Mouse (Mus musculus) cortical plate, adult 2 months (tissue): Measurements from ENCODE around the gene Arhgap4. TPM values are rescaled to one million over a fixed set of nuclear protein-coding genes. Genes with fewer than 3 reads are reported as not detected.

ENCODE experiments used
- H3K27ac ChIP-seq: fragments of 200-500 bp; 2 replicates; pipeline ENCODE4 v1.5.1; 2012; ENCODE audit warnings: low read length, control low read depth, inconsistent platforms; ENCODE audit not compliant: insufficient read depth
- H3K4me1 ChIP-seq: fragments of 200-500 bp; 2 replicates; pipeline ENCODE4 v1.6.1; 2011; ENCODE audit warnings: low read length; ENCODE audit not compliant: control insufficient read depth, insufficient read depth
- H3K4me3 ChIP-seq: fragments of 200-500 bp; 2 replicates; pipeline ENCODE4 v1.5.1; 2011; ENCODE audit warnings: mild to moderate bottlenecking, low read length, control low read depth; ENCODE audit not compliant: insufficient read depth
- CTCF ChIP-seq: fragments of 200-500 bp; IDR thresholded peaks from 2 replicates; pipeline ENCODE4 v1.5.1; 2011; ENCODE audit warnings: mild to moderate bottlenecking, control low read depth, low read length; ENCODE audit not compliant: insufficient read depth; ENCODE audit errors: extremely low read depth
- POLR2A ChIP-seq: fragments of 200-500 bp; IDR thresholded peaks from 2 replicates; pipeline ENCODE4 v1.6.1; 2011; ENCODE audit warnings: mild to moderate bottlenecking, low read length, control low read depth; ENCODE audit not compliant: insufficient read depth; ENCODE audit errors: extremely low read depth
- polyA plus RNA-seq: library from polyadenylated mRNA; depleted of rRNA; stranded (reverse); fragments of >200 nt; gene quantifications from 2 replicates; pipeline ENCODE4 v1.2.3, GENCODE M21; 2012

Arhgap4 gene
- polyA plus RNA-seq, 1 experiment = 6.5 TPM

DNA sequence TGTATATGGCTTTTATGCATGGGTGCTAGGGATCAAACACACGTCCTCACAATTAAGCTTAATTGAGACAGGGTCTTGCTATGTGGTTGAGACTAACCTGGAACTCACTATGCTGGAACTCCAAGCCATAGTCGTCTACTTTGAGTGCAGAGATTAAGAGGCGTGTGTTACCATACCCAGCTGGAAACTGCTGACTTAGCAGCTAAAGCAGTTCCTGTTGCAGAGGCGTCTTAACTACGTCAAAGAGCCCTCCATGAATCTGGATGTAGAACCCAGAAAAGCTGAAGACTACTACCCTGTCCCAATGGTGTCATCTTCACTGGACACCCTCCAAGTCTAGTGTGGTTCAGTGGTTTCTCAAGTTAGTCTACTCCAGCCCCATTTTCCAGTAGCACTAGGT lies 3.0 kb downstream of the Arhgap4 start:
- Histone ChIP-seq H3K27ac (no peak overlapping the region), H3K4me1 (no peaks in the 10 kb centered on the region), H3K4me3 (no peak overlapping the region)
- TF ChIP-seq CTCF = no peak
- no peak for TF ChIP-seq POLR2A

DNA sequence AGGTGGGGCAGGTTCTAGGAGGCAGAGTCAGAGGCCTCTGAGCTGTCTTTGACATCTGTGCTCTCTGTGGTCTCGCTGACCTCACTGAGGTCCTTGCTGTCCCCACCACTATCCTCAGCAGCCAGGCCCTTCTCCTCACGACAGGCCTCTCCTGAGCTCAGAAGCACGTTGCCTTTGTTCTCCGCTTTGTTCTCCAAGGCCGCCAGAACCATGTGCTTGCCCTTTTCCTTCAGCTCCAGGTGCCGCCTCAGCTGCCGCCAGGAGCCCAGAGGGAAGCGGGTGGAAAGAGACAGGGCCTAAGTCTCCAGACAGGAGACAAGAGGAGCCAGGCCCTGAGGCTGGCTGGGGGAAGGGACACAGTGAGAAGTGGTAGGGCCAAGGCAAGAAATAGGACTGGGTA lies 4.7 kb downstream of the Arhgap4 start:
- no peaks in the 10 kb centered on the region for H3K4me1 ChIP-seq
- no peak for TF ChIP-seq POLR2A
- no peak for TF ChIP-seq CTCF
- H3K27ac ChIP-seq = no peak overlapping the region
- no peak overlapping the region for H3K4me3 ChIP-seq

DNA sequence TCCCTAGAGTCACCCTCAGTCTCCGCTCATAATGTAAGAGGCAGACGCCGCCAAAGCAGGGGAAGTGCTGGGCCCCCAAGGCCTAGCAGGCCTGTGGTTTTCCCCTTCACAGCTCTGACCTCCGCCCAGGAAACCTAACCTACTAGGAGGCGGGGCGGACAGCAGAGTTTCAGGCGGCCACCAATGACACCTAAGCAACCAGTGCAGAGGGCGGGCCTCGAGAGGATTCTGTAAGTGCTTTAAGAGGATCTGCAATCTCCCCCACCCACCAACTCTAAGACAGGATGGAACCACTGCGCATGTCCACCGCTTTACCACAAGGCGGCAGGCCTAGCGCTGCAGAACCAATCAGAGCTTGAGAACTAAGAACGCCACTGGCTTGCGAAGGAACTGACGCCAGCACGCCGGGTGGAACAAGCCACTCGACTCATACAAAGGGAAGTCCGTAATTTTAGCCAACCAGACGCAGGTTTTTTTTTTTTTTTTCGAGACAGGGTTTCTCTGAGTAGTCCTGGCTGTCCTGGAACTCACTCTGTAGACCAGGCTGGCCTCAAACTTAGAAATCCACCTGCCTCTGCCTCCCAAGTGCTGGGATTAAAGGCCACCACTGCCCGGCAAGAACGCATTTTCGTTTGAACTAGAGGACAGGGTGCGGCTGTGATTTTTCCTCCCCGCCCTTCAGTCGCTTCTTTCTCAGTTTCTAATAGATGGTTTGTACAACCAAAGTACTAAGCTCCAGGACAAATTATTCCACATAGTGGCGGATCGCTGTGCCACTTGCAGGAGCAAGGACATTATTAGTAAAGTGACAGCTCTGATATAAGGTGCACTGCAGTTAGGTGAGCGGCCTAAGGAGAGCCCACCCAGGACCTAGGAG lies 6.6 kb downstream of the Arhgap4 start:
- TF ChIP-seq POLR2A (no peak), CTCF (no peak)
- Histone ChIP-seq H3K4me1 (no peaks in the 10 kb centered on the region), H3K27ac (peak overlapping the region; percentile 67), H3K4me3 (peak overlapping the region; percentile 25)

DNA sequence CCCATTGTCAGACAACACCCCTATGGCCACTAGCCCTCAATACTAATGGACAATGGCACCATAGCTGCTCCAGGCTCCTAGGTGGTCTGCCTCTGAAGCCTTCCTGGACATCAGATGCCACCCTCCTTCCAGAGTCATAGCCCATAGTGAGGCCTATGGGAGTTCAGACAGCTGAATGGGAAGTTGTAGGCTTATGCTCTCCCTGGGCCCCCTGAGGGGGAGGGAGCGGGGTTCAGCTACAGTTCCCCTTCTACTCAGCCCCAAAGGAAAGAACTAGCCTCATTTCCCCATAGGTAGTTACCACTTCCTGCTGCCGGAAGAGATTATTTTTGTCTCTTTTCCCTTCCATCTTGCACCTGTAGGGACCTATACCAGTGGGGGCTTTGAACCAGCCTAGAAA lies 10.1 kb downstream of the Arhgap4 start:
- Histone ChIP-seq H3K27ac (no peak overlapping the region), H3K4me3 (no peak overlapping the region), H3K4me1 (no peaks in the 10 kb centered on the region)
- TF ChIP-seq CTCF (no peak), POLR2A (no peak)

DNA sequence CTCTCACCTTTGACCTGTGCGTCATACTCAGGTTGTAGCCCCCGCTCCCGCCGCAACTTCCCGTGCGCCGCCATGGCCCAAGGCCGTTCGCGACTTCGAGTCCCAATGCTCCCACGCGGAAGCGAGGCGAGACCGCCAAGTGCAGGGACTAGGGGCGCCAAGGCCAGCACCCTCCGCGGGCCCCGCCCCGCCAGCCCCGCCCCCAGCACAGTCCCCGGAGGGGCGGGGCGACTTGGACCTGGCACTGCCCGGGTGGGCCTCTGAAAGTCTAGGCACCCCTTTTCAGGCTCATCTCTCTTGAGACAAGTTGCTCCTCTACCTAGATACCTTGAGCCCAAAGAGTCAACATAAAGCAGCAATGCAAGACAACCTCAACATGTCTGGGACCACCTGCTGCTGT lies 10.5 kb downstream of the Arhgap4 start:
- no peak overlapping the region for H3K27ac ChIP-seq
- no peak overlapping the region for H3K4me3 ChIP-seq
- no peak for TF ChIP-seq POLR2A
- no peak for TF ChIP-seq CTCF
- H3K4me1 ChIP-seq = no peaks in the 10 kb centered on the region

DNA sequence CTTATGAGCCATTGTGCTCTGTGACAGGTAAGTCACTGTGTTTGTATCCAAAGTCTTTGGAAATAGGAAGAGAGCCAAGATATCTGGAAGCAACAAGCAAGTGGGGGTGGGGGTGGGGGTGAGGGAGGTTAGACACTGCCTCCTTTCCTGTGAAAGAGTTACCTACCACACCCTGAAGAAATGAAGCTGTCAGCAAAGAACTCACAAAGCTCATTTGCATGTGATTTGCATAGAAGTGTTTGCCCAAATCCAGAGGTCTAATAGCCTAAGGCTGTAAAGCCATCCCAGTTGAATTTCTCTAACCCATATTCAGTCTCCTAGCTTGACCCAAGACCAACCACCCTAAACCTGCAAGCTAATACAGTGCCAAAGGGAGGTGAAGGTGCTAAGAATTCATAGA lies 11.2 kb downstream of the Arhgap4 start:
- Histone ChIP-seq H3K4me3 (no peak overlapping the region), H3K27ac (no peak overlapping the region), H3K4me1 (no peaks in the 10 kb centered on the region)
- no peak for TF ChIP-seq CTCF
- TF ChIP-seq POLR2A = no peak

DNA sequence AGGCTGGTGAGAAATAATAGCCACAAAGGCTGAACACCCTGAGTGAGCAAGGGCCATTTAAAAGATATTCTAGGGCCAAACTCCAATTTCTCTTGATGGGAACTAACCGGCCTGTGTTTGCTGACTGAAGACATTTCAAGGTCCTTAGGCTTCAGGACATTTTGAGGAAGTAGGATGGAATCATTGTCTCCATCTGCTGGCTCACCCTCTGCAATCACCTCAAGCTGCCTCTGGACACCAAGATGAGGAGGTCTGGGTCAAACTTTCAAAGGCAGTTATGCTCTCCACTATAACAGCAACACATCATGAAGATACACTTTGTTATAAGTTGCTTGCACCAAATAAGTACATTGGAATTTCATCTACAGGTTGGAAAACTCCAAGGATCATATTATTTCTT lies 11.6 kb downstream of the Arhgap4 start:
- Histone ChIP-seq H3K27ac (no peak overlapping the region), H3K4me3 (no peak overlapping the region), H3K4me1 (no peaks in the 10 kb centered on the region)
- TF ChIP-seq POLR2A (no peak), CTCF (no peak)

DNA sequence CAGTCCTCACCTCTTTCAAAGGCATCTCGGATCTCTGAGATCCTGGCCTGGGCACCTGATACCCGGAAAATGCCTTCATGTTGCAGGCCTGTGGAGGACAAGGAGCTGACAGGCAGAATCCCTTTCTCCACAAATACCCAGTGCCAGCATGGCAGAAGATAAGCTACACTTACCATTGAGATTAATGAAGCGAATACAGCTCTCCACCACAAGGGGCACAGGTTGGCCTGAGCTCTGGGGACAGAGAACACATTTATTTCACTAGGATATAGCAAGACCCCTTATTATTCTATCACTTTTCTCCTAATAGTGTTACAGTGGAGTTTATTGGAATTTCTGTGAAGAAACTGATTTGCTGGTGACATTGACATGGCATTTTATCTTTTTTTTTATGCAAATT lies 23.7 kb downstream of the Arhgap4 start:
- Histone ChIP-seq H3K4me3 (no peak overlapping the region), H3K27ac (no peak overlapping the region), H3K4me1 (no peaks in the 10 kb centered on the region)
- TF ChIP-seq POLR2A (no peak), CTCF (0 out of 2 replicates have a peak, but pooled peaks have one; percentile 22)

DNA sequence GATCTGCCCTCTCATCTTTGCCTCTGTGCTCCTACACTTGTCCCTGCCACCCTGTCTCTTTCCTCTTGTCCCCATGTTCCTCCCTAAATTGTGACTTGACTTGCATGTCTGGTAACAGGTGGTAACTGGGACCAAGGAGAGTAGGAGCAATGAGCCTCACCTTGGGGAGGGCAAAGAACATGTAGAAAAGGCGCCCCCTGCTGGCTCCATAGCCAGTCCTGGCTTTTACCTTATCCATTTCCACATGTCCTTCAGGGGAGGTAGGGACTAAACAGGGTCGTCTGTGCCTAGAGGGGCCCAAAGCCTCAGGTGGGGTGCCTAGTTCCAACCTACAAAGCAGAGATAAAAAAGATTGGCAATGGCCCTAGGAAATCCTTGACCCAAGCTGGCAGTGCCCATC lies 26.0 kb downstream of the Arhgap4 start, which contains the start of gene L1cam:
Gene L1cam, minus strand, starts transcription at position 387 of the 400 bp plus-strand sequence.
- H3K4me1 ChIP-seq = no peaks in the 10 kb centered on the region
- peak; percentile 46 for TF ChIP-seq CTCF
- no peak for TF ChIP-seq POLR2A
- no peak within 1 kb of the TSS for H3K27ac ChIP-seq
- no peak within 1 kb of the TSS for H3K4me3 ChIP-seq

DNA sequence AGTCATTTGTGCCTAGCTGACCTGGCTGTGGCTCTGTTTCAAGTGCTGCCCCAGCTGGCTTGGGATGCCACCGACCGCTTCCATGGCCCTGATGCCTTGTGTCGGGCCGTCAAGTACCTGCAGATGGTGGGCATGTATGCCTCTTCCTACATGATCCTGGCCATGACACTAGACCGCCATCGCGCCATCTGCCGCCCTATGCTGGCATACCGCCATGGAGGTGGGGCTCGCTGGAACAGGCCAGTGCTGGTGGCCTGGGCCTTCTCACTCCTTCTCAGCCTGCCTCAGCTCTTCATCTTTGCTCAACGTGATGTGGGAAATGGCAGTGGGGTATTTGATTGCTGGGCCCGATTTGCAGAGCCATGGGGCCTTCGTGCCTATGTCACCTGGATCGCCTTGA lies 28.8 kb downstream of the Arhgap4 start:
- Histone ChIP-seq H3K4me1 (no peaks in the 10 kb centered on the region), H3K27ac (no peak overlapping the region), H3K4me3 (no peak overlapping the region)
- no peak for TF ChIP-seq CTCF
- no peak for TF ChIP-seq POLR2A
